Mouse (Mus musculus): Measurements from ENCODE around the gene Gm20696. TPM values are rescaled to one million over a fixed set of nuclear protein-coding genes. Genes with fewer than 3 reads are reported as not detected.

The Gm20696 gene
- polyA plus RNA-seq, 1 experiment from 2014 or later: 1.9 TPM

DNA sequence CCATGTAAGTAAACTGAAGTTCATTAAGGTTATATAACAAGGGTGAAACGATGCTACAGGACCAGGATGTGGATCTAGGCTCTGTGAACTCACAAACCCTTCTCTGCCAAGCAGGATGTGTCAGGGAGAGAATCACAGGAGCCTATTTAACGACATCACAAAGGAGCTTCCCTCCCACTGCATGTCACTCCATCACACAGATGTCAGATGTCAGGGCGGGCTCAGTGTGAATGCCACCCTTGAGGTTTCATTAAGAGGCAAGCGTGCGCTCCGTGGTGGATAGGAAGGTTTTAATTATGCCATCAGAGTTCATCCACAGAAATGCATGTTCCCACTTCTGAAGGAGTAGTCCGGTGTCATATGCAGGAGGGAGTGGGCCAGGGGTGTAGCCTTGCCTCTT, 60.5 kb downstream of the Gm20696 start:
- H3K36me3 ChIP-seq (ENCODE audit: control insufficient read depth, insufficient read depth, low read length): no peaks in the 10 kb centered on the region
- H3K27ac ChIP-seq (ENCODE audit: low read length): no peak overlapping the region
- WGBS: 83% methylated on average over 7 of the region's 7 CpGs
- peaks cover 8% of the 10 kb centered on the region; the same call in 1 of the 2 replicates for H3K4me1 ChIP-seq (ENCODE audit: control insufficient read depth, insufficient read depth, low read length)
- H3K9ac ChIP-seq (ENCODE audit: low read length): no peak overlapping the region
- H3K4me3 ChIP-seq (replicated peaks; ENCODE audit: low read length): no peak overlapping the region
- H3K27me3 ChIP-seq (ENCODE audit: control insufficient read depth, insufficient read depth, low read length): no peaks in the 10 kb centered on the region
- ATAC-seq (ENCODE audit: insufficient read depth, low FRiP score): no peak
- H3K9me3 ChIP-seq (replicated peaks; ENCODE audit: control insufficient read depth, low read length): no peaks in the 10 kb centered on the region
- no peak overlapping the region for H3K4me2 ChIP-seq (ENCODE audit: low read depth, low read length)

DNA sequence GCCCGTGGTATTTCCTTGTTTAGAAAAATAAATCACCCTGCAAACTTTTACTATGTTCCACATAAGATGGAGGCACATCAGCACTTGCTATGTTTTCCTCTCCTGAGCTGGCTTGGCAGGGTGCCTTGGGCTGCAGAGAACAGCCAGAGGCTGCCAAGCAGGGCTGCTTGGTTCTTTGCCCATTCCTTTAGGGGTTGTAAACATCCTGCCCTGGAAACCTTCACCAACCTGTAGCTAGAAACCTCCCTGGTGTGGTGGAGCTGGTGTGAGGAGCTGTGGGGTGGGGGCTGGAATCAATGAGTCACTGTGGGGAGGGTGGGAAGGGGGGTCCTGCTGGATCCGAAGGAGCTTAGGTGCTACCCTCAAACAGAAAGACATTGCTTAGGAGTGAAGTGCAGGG, 61.8 kb downstream of the Gm20696 start:
- Histone ChIP-seq H3K9me3 (replicated peaks; ENCODE audit: control insufficient read depth, low read length) (no peaks in the 10 kb centered on the region), H3K4me2 (ENCODE audit: low read depth, low read length) (no peak overlapping the region), H3K9ac (ENCODE audit: low read length) (no peak overlapping the region), H3K27ac (ENCODE audit: low read length) (no peak overlapping the region), H3K4me1 (ENCODE audit: control insufficient read depth, insufficient read depth, low read length) (peaks cover 11% of the 10 kb centered on the region; the same call in 1 of the 2 replicates), H3K27me3 (ENCODE audit: control insufficient read depth, insufficient read depth, low read length) (no peaks in the 10 kb centered on the region), H3K4me3 (replicated peaks; ENCODE audit: low read length) (no peak overlapping the region), H3K36me3 (ENCODE audit: control insufficient read depth, insufficient read depth, low read length) (no peaks in the 10 kb centered on the region)
- ATAC-seq (ENCODE audit: insufficient read depth, low FRiP score): peak; percentile 56; the same call in 1 of the 2 replicates
- 46% methylated on average over 2 of the region's 2 CpGs for WGBS

DNA sequence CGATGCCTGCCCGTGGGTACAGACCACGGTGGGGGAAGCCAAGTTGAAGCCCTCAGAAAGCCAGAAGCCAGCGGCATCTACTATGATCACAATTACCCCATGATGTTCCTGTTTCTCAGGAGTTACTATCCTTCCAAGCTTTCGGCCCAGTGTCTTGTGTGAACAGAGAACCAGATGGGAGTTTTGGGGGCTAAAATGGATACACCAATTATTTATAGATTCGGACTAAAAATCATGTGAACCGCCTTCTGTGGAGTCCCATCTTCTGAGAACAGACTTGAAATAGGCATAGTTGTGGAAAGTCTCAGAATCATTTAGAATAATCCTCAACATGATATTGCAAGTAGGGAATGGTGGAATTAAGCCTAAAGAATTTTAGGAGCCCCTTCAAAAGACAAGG, 64.2 kb downstream of the Gm20696 start:
- H3K4me1 ChIP-seq (ENCODE audit: control insufficient read depth, insufficient read depth, low read length): peaks cover 17% of the 10 kb centered on the region; the same call in 1 of the 2 replicates
- no peak overlapping the region for H3K4me3 ChIP-seq (replicated peaks; ENCODE audit: low read length)
- H3K27ac ChIP-seq (ENCODE audit: low read length): no peak overlapping the region
- no peaks in the 10 kb centered on the region for H3K36me3 ChIP-seq (ENCODE audit: control insufficient read depth, insufficient read depth, low read length)
- no peak overlapping the region for H3K9ac ChIP-seq (ENCODE audit: low read length)
- H3K4me2 ChIP-seq (ENCODE audit: low read depth, low read length): no peak overlapping the region
- WGBS: 84% methylated on average over 7 of the region's 7 CpGs
- H3K27me3 ChIP-seq (ENCODE audit: control insufficient read depth, insufficient read depth, low read length): no peaks in the 10 kb centered on the region
- no peak for ATAC-seq (ENCODE audit: insufficient read depth, low FRiP score)
- H3K9me3 ChIP-seq (replicated peaks; ENCODE audit: control insufficient read depth, low read length): no peaks in the 10 kb centered on the region

DNA sequence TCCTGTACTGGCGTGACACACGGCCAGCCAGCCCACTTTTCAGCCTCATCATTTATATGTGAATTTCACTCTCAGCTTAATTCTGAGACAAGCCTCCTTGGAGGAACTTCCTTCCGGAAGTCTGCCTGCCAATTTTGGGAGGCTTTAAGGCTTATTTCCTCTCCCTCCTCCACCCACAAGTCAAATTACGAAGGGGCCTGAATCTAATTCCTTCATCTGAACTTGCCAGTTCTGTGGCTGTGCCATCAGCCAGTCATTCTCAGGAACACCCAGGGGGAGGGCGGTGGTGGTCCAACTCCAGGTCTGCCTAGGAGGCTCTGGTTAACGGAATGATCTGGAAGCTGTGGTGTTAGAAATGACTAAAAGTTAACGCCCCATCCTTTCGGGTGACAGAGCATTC, 65.7 kb downstream of the Gm20696 start:
- no peaks in the 10 kb centered on the region for H3K36me3 ChIP-seq (ENCODE audit: control insufficient read depth, insufficient read depth, low read length)
- no peaks in the 10 kb centered on the region for H3K9me3 ChIP-seq (replicated peaks; ENCODE audit: control insufficient read depth, low read length)
- no peaks in the 10 kb centered on the region for H3K27me3 ChIP-seq (ENCODE audit: control insufficient read depth, insufficient read depth, low read length)
- no peak for ATAC-seq (ENCODE audit: insufficient read depth, low FRiP score)
- no peak overlapping the region for H3K4me3 ChIP-seq (replicated peaks; ENCODE audit: low read length)
- H3K4me2 ChIP-seq (ENCODE audit: low read depth, low read length): no peak overlapping the region
- 66% methylated on average over 8 of the region's 8 CpGs for WGBS
- no peak overlapping the region for H3K9ac ChIP-seq (ENCODE audit: low read length)
- peaks cover 17% of the 10 kb centered on the region; the same call in 1 of the 2 replicates for H3K4me1 ChIP-seq (ENCODE audit: control insufficient read depth, insufficient read depth, low read length)
- H3K27ac ChIP-seq (ENCODE audit: low read length): no peak overlapping the region

DNA sequence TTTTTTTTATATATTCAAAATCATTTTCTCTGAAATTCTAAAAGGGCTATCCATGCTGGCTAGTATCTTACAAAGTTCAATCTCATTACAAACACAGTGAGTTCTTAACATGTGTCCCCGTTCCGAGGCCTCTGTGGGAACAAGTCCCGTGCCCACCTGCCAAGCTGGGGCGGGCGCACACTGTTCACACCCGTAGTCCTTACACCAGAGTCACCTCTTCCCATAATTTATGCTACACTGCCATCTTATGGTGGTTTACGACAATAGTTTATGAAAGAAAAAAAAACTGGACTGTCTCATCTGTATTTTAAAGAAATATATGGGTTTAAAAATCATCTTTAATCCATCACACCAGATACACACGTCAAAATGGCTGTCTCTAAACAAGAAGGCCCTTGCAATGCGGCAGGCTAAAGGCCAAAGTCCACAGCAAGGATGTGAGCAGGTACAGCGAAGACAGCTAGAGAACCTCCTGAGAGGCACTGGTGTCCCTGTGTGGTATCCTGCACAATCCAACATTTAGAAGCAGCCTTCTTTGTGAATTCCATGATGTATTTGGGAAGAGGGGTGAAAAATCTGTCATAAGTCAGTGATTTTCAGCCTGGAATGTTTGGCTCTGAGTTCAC, 66.3 kb downstream of the Gm20696 start:
- no peaks in the 10 kb centered on the region for H3K36me3 ChIP-seq (ENCODE audit: control insufficient read depth, insufficient read depth, low read length)
- H3K4me2 ChIP-seq (ENCODE audit: low read depth, low read length): peak overlapping the region; percentile 44
- peaks cover 17% of the 10 kb centered on the region; the same call in 1 of the 2 replicates for H3K4me1 ChIP-seq (ENCODE audit: control insufficient read depth, insufficient read depth, low read length)
- no peaks in the 10 kb centered on the region for H3K9me3 ChIP-seq (replicated peaks; ENCODE audit: control insufficient read depth, low read length)
- no peak for ATAC-seq (ENCODE audit: insufficient read depth, low FRiP score)
- WGBS: 25% methylated on average over 10 of the region's 10 CpGs
- no peaks in the 10 kb centered on the region for H3K27me3 ChIP-seq (ENCODE audit: control insufficient read depth, insufficient read depth, low read length)
- H3K27ac ChIP-seq (ENCODE audit: low read length): no peak overlapping the region
- no peak overlapping the region for H3K4me3 ChIP-seq (replicated peaks; ENCODE audit: low read length)
- H3K9ac ChIP-seq (ENCODE audit: low read length): no peak overlapping the region

DNA sequence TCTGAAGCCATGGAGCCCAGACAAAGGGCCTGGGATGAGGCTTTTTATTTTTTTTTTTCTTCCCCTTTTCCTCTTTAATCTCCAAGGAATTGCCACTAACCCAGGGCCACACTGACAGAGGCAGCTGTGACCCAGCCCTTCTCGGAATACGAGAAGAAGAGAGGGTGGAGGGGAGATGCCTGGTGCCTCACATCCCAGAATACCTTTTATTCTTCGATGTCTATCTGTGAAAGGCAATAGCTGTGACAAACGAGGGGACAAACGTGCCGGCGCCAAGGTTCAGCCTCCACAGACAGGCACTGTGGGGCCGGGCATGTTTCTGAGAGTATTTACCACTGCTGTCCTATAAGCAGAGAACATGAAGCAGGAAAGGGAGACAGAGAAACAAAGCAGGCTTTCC, 66.9 kb downstream of the Gm20696 start:
- Histone ChIP-seq H3K9ac (ENCODE audit: low read length) (no peak overlapping the region), H3K4me1 (ENCODE audit: control insufficient read depth, insufficient read depth, low read length) (peaks cover 17% of the 10 kb centered on the region; the same call in 1 of the 2 replicates), H3K36me3 (ENCODE audit: control insufficient read depth, insufficient read depth, low read length) (no peaks in the 10 kb centered on the region), H3K4me2 (ENCODE audit: low read depth, low read length) (peak overlapping the region; percentile 44; the same call in 1 of the 2 replicates), H3K4me3 (replicated peaks; ENCODE audit: low read length) (no peak overlapping the region), H3K9me3 (replicated peaks; ENCODE audit: control insufficient read depth, low read length) (no peaks in the 10 kb centered on the region), H3K27ac (ENCODE audit: low read length) (peak overlapping the region; percentile 47; the same call in 1 of the 2 replicates), H3K27me3 (ENCODE audit: control insufficient read depth, insufficient read depth, low read length) (no peaks in the 10 kb centered on the region)
- ATAC-seq (ENCODE audit: insufficient read depth, low FRiP score): no peak
- 36% methylated on average over 8 of the region's 8 CpGs for WGBS

DNA sequence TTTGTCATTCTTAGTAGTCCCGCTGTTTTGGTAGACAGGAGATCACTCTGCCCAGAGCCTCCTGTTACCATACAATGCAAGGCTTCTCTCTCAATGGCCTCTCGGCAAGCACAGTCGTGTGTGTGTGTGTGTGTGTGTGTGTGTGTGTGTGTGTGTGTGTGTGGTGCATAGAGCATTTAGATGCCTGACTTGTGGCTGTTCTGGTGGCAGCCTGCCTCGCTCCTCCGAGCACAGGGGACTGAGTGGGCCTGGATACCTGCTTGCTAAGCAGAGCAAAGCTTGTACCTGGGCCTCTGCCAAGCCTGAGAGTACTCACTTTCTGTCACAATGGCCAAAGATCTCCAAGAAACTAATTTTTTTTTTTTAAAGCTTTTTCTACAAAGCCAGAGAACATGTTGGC, 67.4 kb downstream of the Gm20696 start:
- Histone ChIP-seq H3K27ac (ENCODE audit: low read length) (peak overlapping the region; percentile 47; the same call in 1 of the 2 replicates), H3K4me2 (ENCODE audit: low read depth, low read length) (no peak overlapping the region), H3K9me3 (replicated peaks; ENCODE audit: control insufficient read depth, low read length) (no peaks in the 10 kb centered on the region), H3K9ac (ENCODE audit: low read length) (no peak overlapping the region), H3K27me3 (ENCODE audit: control insufficient read depth, insufficient read depth, low read length) (no peaks in the 10 kb centered on the region), H3K4me3 (replicated peaks; ENCODE audit: low read length) (no peak overlapping the region), H3K4me1 (ENCODE audit: control insufficient read depth, insufficient read depth, low read length) (peaks cover 17% of the 10 kb centered on the region; the same call in 1 of the 2 replicates), H3K36me3 (ENCODE audit: control insufficient read depth, insufficient read depth, low read length) (no peaks in the 10 kb centered on the region)
- WGBS: 62% methylated on average over 5 of the region's 5 CpGs
- no peak for ATAC-seq (ENCODE audit: insufficient read depth, low FRiP score)

DNA sequence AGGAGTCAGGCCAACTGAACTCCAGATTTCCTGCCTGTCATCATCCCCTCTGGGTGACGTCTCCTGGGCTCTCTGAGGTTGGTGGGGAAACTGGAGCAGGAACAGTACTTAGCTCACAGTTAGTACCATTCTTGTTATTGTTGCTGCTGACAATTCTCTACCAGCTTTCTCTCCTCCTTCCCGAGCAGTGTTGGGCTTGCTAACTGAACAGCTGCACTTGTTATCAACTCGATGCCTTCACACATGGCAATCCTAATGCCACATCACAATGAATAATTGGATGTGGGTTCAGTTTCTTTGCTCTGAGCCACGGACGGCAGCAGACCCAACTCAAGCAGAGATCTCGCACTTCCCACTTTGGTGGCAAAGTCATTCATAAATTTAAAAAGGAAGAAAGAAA, 89.6 kb downstream of the Gm20696 start:
- Histone ChIP-seq H3K9me3 (replicated peaks; ENCODE audit: control insufficient read depth, low read length) (no peaks in the 10 kb centered on the region; the same call in 1 of the 2 replicates), H3K4me2 (ENCODE audit: low read depth, low read length) (no peak overlapping the region), H3K27ac (ENCODE audit: low read length) (no peak overlapping the region), H3K9ac (ENCODE audit: low read length) (no peak overlapping the region), H3K36me3 (ENCODE audit: control insufficient read depth, insufficient read depth, low read length) (no peaks in the 10 kb centered on the region), H3K27me3 (ENCODE audit: control insufficient read depth, insufficient read depth, low read length) (no peaks in the 10 kb centered on the region), H3K4me1 (ENCODE audit: control insufficient read depth, insufficient read depth, low read length) (no peaks in the 10 kb centered on the region), H3K4me3 (replicated peaks; ENCODE audit: low read length) (no peak overlapping the region)
- no peak for ATAC-seq (ENCODE audit: insufficient read depth, low FRiP score)
- 47% methylated on average over 6 of the region's 6 CpGs for WGBS

DNA sequence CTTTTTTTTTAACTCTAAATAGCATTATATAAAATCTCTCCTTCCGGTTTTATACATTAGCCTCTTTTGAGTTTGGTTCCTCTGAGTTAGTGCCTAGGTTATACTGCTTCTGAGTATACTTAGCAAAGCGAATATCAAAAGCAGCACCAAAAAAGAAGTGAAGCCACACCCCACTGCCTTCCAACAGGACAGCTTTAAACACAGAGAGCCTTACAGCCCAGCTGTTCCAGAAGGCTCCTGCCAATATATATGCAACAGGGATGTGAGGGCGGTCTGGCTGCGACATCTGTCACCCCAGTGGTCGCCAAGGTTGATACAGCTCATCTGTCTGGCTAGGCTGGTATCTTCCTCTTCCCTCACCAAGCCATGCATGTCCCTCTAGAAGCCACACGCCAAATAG, 91.0 kb downstream of the Gm20696 start:
- no peak for ATAC-seq (ENCODE audit: insufficient read depth, low FRiP score)
- no peaks in the 10 kb centered on the region for H3K36me3 ChIP-seq (ENCODE audit: control insufficient read depth, insufficient read depth, low read length)
- no peaks in the 10 kb centered on the region for H3K4me1 ChIP-seq (ENCODE audit: control insufficient read depth, insufficient read depth, low read length)
- H3K4me3 ChIP-seq (replicated peaks; ENCODE audit: low read length): no peak overlapping the region
- no peak overlapping the region for H3K9ac ChIP-seq (ENCODE audit: low read length)
- no peak overlapping the region for H3K27ac ChIP-seq (ENCODE audit: low read length)
- no peaks in the 10 kb centered on the region for H3K27me3 ChIP-seq (ENCODE audit: control insufficient read depth, insufficient read depth, low read length)
- no peaks in the 10 kb centered on the region; the same call in 1 of the 2 replicates for H3K9me3 ChIP-seq (replicated peaks; ENCODE audit: control insufficient read depth, low read length)
- WGBS: 60% methylated on average over 6 of the region's 6 CpGs
- no peak overlapping the region for H3K4me2 ChIP-seq (ENCODE audit: low read depth, low read length)

All from stomach, embryonic 16.5 days (tissue).